Mouse (Mus musculus) right cerebral cortex, postnatal 36 days (tissue): ENCODE results near the gene Ttc7.
A peak's percentile ranks its signal among the peaks of the same experiment; 100 is the strongest.

Experiments
- DNase-seq, 2 experiments: peaks; one replicate each; pipeline ENCODE4 v3.0.0; 2022; ENCODE audit warnings: low spot score in 2 of 2, mixed read lengths in 1 of 2

Ttc7 gene

GRCm38 (mm10) chr17:87282706-87283053, at the start of gene Ttc7:
TSS of gene Ttc7 (plus strand) at chr17:87282886.
- peak; percentile 90 to 91 for DNase-seq

DNA sequence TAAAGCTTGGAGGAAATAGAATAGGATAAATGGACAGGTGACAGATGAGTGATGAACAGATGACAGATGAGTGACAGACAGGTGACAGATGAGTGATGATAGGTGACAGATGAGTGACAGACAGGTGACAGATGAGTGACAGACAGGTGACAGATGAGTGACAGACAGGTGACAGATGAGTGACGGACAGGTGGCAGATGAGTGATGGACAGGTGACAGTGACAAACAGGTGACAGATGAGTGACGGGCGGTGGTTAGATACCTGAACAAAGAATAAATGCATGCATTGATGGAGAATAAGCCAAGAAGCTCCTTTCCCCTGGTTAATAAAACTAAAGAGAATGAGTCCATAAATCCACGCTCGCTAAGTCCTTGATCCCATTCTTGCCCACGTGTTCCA, 47.7 kb upstream of the Ttc7 start:
- no peak for DNase-seq

- DNase-seq: peak in 1 of 2 experiments; percentile 23
Observed at GRCm38 (mm10) chr17:87236725-87237650, 45.7 kb upstream of the Ttc7 start.

- no peak for DNase-seq
Observed at GRCm38 (mm10) chr17:87237826-87238225, 44.9 kb upstream of the Ttc7 start.

- no peak for DNase-seq
Observed at GRCm38 (mm10) chr17:87246103-87246502, 36.6 kb upstream of the Ttc7 start.

GRCm38 (mm10) chr17:87254384-87254783, 28.3 kb upstream of the Ttc7 start:
- no peak for DNase-seq

- DNase-seq: no peak
Observed at GRCm38 (mm10) chr17:87255672-87256071, 27.0 kb upstream of the Ttc7 start.

- no peak for DNase-seq
Observed at GRCm38 (mm10) chr17:87263401-87263800, 19.3 kb upstream of the Ttc7 start.

DNA sequence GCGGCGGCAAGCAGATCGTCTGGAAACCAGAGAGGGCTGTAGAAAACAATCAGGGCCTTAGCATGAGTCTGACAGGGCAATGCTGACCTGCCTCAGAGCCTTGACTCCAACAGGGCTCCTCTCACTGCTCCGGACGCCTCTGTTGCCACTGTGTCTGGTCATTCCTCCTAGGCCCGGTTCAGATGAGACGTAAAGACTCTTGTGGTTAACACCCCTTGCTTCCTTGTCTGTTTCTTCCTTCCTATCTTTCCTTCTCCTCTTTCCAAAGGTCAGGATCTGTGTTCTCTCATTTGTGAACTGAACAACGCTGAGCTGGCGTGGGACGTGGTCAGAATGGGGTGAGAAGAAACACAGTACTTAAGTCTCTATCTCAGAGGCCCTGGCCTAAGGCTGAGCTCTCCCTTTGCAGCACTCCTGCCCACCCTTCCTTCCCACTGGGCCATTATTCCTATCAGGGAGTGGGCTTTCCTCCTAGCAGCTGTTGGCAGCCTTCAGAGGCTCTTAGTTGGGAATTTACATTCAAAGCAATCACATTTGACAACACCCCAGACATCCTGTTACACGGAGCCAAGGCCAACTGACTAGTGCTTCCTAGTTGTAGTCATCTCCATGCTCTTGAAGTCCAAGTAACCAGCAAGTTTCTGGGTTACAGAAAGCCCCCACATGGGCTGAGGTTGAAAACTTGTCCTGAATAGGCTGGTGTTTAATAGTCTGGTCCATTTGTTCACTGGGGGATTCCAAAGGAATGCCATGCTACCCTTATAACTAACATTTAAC, 18.4 kb upstream of the Ttc7 start:
- no peak for DNase-seq

DNA sequence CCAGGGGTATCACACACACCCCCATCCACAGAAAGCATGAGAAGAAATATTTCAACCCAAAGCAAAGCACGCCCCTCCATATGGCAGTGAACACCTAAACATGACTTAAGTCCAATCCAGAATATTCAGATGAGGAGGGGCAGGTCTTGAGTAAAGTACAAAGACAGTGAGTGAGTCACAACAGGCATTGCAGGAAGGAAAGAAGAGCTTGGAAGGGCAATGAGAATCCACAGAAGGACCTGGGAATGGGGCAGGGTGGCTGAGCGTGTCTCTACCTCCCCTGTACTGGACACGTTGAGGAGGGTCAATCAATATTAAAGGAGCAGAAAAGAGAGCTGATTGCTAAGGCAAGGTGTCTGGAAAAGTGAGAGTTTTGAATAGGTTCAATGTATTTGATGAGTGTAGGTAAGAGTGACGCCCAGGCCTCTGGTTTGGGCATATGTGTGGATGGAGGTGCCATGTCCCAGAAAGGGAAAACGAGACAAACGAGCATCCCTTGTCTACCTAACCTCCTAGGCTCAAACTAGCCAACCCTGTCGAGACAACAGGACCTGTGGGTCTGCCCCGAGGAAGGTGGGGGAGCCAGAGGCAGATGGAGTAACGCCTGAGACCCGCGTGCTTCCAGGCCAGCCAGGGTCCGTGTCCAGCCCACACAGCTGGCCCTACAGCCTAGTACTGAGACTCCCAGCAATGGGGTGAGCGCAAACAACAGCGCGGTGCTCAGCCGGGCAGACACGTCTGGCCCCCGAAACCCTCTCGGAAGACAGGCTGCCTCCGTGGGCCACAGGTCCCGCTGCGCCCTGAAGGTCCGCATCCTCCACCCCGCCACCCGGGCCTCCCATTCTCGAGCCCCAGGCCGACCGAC, 17.5 kb upstream of the Ttc7 start:
- DNase-seq: no peak

DNA sequence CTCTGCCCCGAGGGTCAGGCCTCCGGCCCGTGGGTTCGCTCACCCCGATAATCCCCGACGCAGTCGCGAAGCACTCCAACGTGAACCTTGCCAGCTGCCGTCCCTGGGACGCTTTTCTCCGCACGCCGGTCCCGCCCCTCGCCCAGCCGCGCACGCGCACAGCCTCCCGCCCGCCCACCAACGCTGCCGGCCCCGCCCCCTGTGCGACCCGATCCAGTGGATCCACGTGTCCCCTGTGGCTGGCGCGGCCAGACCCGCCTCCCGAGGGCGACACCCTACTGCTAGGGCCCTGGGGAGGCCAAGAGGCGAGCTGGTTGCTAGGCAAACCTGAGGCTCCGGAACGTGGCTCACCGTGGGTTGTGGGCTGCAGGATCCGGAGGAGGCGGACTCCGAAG, 16.9 kb upstream of the Ttc7 start, which contains the start of gene Mcfd2:
Gene Mcfd2, minus strand, starts transcription at position 144 of the 395 bp plus-strand sequence.
- peak; percentile 86 for DNase-seq

GRCm38 (mm10) chr17:87269454-87269853, 13.2 kb upstream of the Ttc7 start:
- DNase-seq: no peak

DNA sequence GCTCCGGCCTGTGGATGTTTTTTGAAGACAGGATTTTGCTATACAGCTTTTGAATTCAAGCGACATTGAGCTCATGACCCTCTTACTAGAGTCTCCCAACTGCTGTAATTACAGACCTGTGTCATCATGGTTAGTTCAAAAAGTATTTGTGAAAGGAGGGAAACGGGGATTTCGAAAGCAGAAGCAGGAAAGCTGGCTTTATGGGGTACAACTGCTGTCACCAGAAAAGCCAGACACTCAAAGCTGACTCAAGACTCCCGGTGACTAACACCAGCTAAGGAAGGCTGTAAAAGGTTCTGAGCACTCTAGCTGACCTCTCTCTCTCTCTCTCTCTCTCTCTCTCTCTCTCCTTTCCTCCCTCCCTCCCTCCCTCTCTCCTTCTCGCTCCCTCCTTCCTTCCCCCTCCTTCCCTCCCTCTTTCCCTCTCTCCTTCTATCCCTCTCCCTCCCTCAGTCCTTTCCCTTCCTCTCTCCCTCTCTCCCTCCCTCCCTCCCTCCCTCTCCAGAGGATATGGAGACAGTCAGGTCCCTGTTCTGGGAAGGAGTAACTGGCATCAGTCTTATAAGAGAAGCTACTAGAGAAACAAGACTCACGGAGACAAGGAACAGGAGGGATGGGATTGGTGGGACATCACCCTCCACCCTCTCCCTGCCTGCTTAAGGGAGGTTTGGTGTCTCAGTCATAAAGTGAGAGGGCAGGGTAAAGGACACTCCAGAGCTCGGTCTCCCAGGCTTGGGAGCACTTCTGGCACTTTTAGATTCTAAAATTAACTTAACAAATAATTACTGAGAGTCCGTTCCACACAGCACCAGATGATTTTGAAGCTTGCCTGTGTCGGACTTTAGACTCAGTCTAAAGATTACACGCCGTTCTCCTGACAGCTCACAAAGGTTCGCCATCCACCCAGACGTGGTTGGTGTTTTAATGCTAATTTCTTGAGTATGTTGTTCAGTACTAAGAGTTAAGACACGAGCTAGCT, 7.0 kb upstream of the Ttc7 start:
- DNase-seq: no peak

GRCm38 (mm10) chr17:87282007-87282705, 530 bp upstream of the Ttc7 start:
- DNase-seq: peak; percentile 54 to 73

GRCm38 (mm10) chr17:87283055-87283754, 519 bp downstream of the Ttc7 start:
- DNase-seq: peak in 1 of 2 experiments; percentile 34

DNA sequence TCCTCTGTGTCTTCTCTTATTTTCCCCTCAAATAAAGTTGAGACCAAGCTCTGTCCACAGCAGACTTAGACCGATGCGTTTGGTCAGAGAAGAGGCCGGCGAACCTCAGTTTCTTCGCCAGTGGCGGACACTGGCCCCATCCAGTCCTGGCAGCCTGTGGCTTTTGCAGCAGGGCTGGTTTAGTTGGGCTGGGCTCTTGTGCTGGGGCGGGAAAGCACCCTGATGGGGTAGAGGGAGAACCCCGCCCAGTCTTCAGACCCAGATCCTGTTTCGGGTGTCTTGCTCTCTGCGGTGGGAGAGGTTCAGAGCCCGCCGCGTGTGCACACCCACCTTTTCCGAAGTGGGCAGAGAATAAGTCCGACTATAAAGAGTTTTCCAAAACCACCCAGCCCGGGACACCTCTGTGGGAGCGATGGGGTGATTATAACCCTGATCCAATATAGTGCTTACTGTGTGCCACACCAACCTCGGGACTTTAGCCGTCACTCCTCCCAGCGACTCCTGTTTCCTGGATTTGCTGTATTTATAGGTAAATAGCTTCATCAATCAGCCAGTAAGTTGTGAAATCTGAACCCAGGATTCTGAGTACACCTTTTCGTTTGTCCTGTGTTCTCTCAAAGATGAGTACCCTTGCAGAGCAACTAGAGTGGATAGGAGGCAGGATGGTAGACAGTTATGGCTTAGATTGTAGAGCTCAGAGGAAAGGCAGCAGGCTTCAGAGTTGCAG, 1.2 kb downstream of the Ttc7 start:
- no peak for DNase-seq

- DNase-seq: no peak
Observed at GRCm38 (mm10) chr17:87284482-87285040, 1.9 kb downstream of the Ttc7 start.
